27 mouse cellular contexts compared by ENCODE assay signal in the genomic region with DNA sequence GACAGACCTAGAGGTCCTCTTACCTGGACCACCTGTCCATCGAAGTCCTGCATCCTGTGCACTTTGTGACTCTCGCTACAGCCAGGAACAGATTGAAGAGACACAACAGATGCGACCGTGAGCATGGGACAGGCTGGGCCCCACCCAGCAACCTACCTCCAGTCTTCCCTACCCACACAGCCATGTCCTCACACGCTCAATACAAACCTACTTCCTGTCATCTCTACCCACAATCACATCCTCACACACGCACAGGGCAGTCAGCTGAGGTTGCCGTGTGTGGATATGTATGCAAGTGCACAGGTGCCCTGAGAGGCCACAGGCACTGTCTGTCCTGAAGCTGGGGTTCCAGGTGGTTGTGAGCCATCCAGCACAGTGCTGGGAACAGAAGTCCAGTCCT. TPM values are rescaled to one million over a fixed set of nuclear protein-coding genes. Genes with fewer than 3 reads are reported as not detected.
DNase-seq lines count a peak whose midpoint lies in the region; ATAC-seq lines count a peak whose summit lies in the region.
"Had no signal": no experiment of that assay in that cellular context is flagged by ENCODE, and none has a peak within 500 bp of the region (broad histone marks: within the 10 kb centered on the region; RNA-seq: fewer than 3 reads in every experiment).

No protein-coding gene starts in this region.

- no peak overlapping the region for H3K4me3 ChIP-seq in hindbrain, embryonic 12.5 days
- H3K4me3 ChIP-seq in hindbrain, embryonic 10.5 days, result no peak overlapping the region
- H3K4me3 ChIP-seq: embryonic facial prominence, embryonic 10.5 days; embryonic facial prominence, embryonic 13.5 days; erythroblast, embryonic 14.5 days; forebrain, embryonic 12.5 days; forebrain, embryonic 15.5 days had no signal

- 95% methylated on average over 7 of the region's 7 CpGs for WGBS in hindbrain, embryonic 12.5 days
- 94% methylated on average over 7 of the region's 7 CpGs for WGBS in hindbrain, embryonic 10.5 days

- no peak overlapping the region for H3K9ac ChIP-seq in hindbrain, embryonic 12.5 days
- H3K9ac ChIP-seq: embryonic facial prominence, embryonic 13.5 days; forebrain, embryonic 12.5 days; forebrain, embryonic 15.5 days; hindbrain, embryonic 14.5 days had no signal

- no peak overlapping the region for H3K4me2 ChIP-seq in hindbrain, embryonic 12.5 days (replicated peaks)
- H3K4me2 ChIP-seq: embryonic facial prominence, embryonic 13.5 days; forebrain, embryonic 12.5 days; forebrain, embryonic 15.5 days; heart, embryonic 11.5 days; hindbrain, embryonic 14.5 days had no signal

- DNase-seq in hindbrain, embryonic 10.5 days (ENCODE audit: low spot score), result no peak
- DNase-seq in CD4-positive helper T cell, adult 2 months (ENCODE audit: low read depth, low spot score), result peak; percentile 67
- DNase-seq in CD8-positive naive resting alpha-beta T cell, adult 2 months (ENCODE audit: low read depth in 2 of 2, low spot score in 2 of 2), result peak; percentile 18 to 42
- DNase-seq in induced T-regulatory cell, adult 2 months (ENCODE audit: low read depth), result peak; percentile 47
- no peak for DNase-seq in liver
- DNase-seq in cerebellum, postnatal 36 days, result no peak
- DNase-seq: adrenal gland, postnatal 10 days; adrenal gland, postnatal 36 days; cerebellum, adult 18-20 months; cerebellum, adult 9-11 months; cerebellum, postnatal 25 days; embryo, embryonic 11 days; gastrocnemius, postnatal 25 days; kidney, adult 18-20 months had no signal

- H3K9me3 ChIP-seq in hindbrain, embryonic 12.5 days (replicated peaks), result no peaks in the 10 kb centered on the region
- H3K9me3 ChIP-seq in hindbrain, embryonic 10.5 days, result no peaks in the 10 kb centered on the region
- H3K9me3 ChIP-seq: embryonic facial prominence, embryonic 10.5 days; embryonic facial prominence, embryonic 13.5 days; forebrain, embryonic 12.5 days; forebrain, embryonic 15.5 days; G1E had no signal

- H3K36me3 ChIP-seq in hindbrain, embryonic 12.5 days, result peaks cover 39% of the 10 kb centered on the region
- H3K36me3 ChIP-seq in hindbrain, embryonic 10.5 days, result peaks cover 87% of the 10 kb centered on the region

- no peak for ATAC-seq in hindbrain, embryonic 12.5 days (ENCODE audit: low FRiP score)
- ATAC-seq in granulocyte monocyte progenitor cell, adult 5-6 weeks (replicated peaks; ENCODE audit: poor library complexity, severe bottlenecking), result no peak
- ATAC-seq: forebrain, embryonic 15.5 days; hindbrain, postnatal 0 days; intestine, embryonic 16.5 days had no signal

- no peaks in the 10 kb centered on the region for H3K27me3 ChIP-seq in hindbrain, embryonic 12.5 days
- H3K27me3 ChIP-seq in hindbrain, embryonic 10.5 days (ENCODE audit: insufficient read depth, poor library complexity, severe bottlenecking), result no peaks in the 10 kb centered on the region
- H3K27me3 ChIP-seq: CH12.LX; embryonic facial prominence, embryonic 13.5 days; forebrain, embryonic 12.5 days; forebrain, embryonic 15.5 days had no signal

- 0 out of 2 replicates have a peak overlapping the region, but pooled peaks have one; percentile 12 for H3K27ac ChIP-seq in hindbrain, embryonic 12.5 days
- no peak overlapping the region for H3K27ac ChIP-seq in hindbrain, embryonic 10.5 days
- H3K27ac ChIP-seq: embryonic facial prominence, embryonic 10.5 days; embryonic facial prominence, embryonic 13.5 days; forebrain, embryonic 12.5 days; forebrain, embryonic 15.5 days; hindbrain, embryonic 14.5 days; hindbrain, postnatal 0 days had no signal

- 0 out of 2 replicates have a peak, but pooled peaks cover 4% of the 10 kb centered on the region for H3K4me1 ChIP-seq in hindbrain, embryonic 12.5 days
- H3K4me1 ChIP-seq in hindbrain, embryonic 10.5 days (replicated peaks), result no peaks in the 10 kb centered on the region
- H3K4me1 ChIP-seq: embryonic facial prominence, embryonic 10.5 days had no signal

RNA-seq across cellular contexts. Expression of gene Rcc1l, which starts 9.9 kb away (rescaled TPM):
- polyA plus RNA-seq in hindbrain, embryonic 12.5 days (2016; fragmentation: Nextera tagmentation; extraction: Ambion mirVana), result 27.4 and 28.0 TPM in 2 replicates
- 31.0 and 35.7 TPM in 2 replicates for polyA plus RNA-seq in hindbrain, embryonic 10.5 days (2016; fragmentation: Nextera tagmentation; extraction: Ambion mirVana)
- 22.9 and 25.7 TPM in 2 replicates for total RNA-seq in granulocyte monocyte progenitor cell, adult 5-6 weeks (2014; fragmentation: Nextera tagmentation)
- 8.7 and 9.7 TPM in 2 replicates for total RNA-seq in granulocyte monocyte progenitor cell, adult 5-6 weeks (2017)

RNA-seq across cellular contexts. Expression of gene Gtf2ird2, which starts 17.2 kb away (rescaled TPM):
- polyA plus RNA-seq in hindbrain, embryonic 12.5 days (2016; fragmentation: Nextera tagmentation; extraction: Ambion mirVana), result 11.7 and 12.8 TPM in 2 replicates
- polyA plus RNA-seq in hindbrain, embryonic 10.5 days (2016; fragmentation: Nextera tagmentation; extraction: Ambion mirVana), result 6.8 and 9.3 TPM in 2 replicates
- 1.3 and 15.1 TPM in 2 replicates for total RNA-seq in granulocyte monocyte progenitor cell, adult 5-6 weeks (2014; fragmentation: Nextera tagmentation)
- 3.9 and 5.0 TPM in 2 replicates for total RNA-seq in granulocyte monocyte progenitor cell, adult 5-6 weeks (2017)

Comparison
In these comparisons a context has a peak if more than half of its experiments do, and no peak if none do; other contexts are left out.
1. DNase-seq: peak in CD4-positive helper T cell, adult 2 months (single experiment), CD8-positive naive resting alpha-beta T cell, adult 2 months (2 of 2) and induced T-regulatory cell, adult 2 months (single experiment); none in hindbrain, embryonic 10.5 days (single experiment), liver (single experiment) and cerebellum, postnatal 36 days (0 of 2).